Mouse (Mus musculus) testis, postnatal 10 days (tissue): ENCODE results near the gene Ripply3.

Source experiments
- DNase-seq: peaks from one replicate; pipeline ENCODE4 v3.0.0; 2021; ENCODE audit warnings: low spot score

Ripply3 gene

DNA sequence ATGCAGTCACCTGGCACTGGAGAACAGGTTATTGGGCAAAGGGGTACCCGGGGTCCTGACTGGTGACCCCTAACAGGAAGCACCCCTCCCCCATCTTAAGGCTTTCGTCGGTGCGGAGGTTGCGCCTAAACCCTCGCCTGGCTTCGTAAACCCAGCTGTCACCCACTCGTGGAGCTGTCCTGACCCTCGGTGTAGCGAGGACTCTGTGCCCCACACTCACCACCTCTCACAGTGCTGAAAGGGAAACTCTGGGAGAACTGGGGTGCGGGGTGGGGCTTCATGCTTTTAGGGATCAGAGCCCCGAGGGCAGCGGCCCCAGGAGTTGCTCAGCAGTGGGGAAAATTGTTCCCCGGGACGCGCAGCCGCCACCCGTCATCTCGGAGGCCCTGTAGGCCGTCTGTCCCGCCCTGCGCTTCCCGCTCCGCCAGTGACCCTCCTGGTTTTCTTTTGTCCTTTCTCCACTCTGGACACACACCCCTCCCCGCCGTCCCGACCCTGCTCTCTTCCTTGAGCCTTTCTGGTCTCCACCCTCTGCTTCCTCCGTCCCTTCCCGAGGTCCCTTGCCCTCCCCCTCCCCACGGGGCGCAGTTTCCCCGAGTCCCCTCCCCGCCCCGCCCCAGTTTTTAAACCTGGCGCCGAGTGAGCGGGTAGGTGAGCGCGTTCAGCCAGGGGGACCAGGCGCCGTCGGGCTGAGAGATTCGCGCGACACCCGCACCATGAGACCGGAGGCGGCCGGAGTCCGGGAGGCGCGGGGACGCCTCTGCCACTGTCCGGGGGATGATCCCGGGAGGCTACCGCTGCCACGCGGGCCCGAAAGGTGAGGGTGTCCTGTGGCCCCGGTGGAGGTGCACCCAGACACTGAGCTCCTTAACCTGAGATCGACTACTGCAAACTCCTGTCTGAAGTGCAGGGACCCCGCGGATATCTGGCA lies at the start of gene Ripply3:
Ripply3 (plus strand) TSS at position 640 of the 931 bp plus-strand sequence.
- peak; percentile 56 for DNase-seq

DNA sequence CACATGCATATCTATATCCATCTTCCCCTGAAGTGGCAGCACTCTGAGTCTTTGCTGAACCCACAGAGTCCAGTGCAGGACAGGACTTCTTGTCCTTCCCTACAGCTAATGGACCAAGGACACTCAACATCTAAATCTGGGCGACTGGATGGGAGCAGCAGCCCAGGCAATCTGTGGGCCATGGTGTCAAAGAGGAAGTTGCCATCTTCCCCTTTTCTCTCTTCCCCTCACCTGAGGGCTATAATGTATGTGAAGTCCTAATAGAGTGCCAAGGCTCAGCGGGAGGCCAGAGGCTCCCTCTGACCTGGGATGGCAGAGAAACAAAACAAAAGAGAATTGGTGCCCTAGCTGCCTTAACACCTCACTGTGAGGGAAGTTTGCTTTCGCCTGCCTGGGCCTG lies 44.2 kb upstream of the Ripply3 start:
- DNase-seq: no peak

- no peak for DNase-seq
These were observed 40.4 kb upstream of the Ripply3 start for GRCm38 (mm10) chr16:94287826-94288225.

DNA sequence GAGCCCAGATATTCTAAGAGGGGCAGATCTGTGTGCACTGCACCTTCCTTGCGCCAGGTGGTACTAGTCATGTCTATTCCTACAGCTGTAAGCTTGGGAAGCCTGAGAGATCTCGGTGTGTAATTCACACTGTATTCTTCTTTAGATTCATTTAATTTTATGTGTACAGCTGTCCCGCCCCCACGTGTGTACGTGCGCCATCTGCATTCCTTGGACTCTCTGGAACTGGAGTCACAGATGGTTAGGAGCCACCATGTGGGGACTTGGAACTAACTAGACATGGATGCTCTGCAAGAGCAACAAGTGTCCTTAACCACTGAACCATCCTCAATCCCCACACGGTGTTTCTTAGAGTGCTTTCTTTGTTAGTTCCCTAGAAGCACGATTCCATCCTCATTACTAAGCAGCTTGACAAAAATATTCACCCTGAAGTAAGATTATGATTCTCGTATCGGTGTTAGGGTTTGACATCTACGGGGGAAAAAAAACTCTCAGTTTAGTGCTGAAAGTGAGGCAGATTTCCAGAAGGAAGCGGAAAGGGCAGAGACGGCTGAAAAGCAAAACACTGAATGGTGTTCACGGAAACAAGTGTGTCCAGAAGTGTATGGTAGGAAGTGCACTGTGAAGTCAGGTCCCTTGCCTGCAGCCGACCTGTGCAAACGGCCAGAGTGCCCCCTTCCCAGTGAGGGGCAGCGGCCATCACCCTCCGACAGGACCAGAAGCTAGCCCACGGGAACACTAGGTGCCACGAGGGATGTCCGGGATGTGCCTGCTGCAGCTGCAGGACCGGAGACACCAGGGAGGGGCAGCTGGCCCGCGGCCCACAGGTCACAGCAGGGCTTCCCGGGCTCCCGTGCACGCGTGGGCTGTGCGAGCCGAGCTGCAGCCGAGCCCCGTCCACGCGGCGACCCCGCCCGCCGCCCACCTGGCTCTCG lies 38.8 kb upstream of the Ripply3 start:
- DNase-seq: peak; percentile 67

DNA sequence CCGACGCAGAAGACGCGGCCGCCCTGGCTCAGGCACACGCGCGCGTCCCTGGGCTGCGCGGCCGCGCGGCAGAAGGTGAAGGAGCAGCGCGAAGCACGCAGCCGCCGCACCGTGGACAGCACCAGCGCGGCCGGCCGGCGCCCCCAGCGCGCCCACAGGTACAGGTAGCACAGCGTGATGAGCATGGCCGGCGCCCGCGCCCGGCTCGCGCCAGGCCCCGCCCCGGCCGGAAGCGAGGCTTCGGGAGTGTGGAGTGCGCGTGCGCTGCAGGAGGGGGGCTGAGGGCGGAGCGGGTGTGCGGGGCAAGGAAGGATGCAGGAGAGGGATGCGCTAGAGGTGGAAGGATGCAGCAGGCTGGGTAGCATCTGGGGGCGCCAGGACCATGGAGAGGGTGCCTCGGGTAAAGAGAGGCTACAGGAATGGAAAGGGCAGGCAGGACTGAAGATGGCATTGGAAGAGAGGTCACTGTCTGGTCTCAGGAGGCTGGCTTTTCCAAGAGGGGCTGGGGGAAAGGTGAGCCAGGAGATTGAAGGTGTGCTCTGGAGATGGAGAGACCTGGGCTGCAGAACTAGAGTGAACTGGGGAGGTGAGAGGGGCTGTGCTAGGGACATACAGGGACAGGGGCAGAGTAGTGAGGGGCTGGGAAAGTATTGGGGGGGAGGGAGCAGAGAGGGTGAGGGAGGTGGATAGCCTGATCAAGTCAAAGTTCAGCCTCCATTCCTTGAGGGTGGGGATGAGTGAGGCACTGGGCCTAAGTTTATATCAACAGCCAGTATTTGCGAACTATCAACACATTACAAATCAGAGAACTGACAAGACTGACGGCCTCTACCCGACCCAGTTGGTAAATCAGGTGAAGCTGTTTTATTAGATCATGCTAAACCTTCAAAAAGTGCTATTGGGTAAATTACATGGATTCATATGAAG lies 37.9 kb upstream of the Ripply3 start:
- peak; percentile 86 for DNase-seq

- DNase-seq: no peak
These were observed 37.1 kb upstream of the Ripply3 start for GRCm38 (mm10) chr16:94291141-94291540.

- no peak for DNase-seq
These were observed 30.1 kb upstream of the Ripply3 start for GRCm38 (mm10) chr16:94298081-94298480.

GRCm38 (mm10) chr16:94299210-94299609 lies 29.0 kb upstream of the Ripply3 start:
- no peak for DNase-seq

GRCm38 (mm10) chr16:94301194-94301593 lies 27.0 kb upstream of the Ripply3 start:
- DNase-seq: no peak

DNA sequence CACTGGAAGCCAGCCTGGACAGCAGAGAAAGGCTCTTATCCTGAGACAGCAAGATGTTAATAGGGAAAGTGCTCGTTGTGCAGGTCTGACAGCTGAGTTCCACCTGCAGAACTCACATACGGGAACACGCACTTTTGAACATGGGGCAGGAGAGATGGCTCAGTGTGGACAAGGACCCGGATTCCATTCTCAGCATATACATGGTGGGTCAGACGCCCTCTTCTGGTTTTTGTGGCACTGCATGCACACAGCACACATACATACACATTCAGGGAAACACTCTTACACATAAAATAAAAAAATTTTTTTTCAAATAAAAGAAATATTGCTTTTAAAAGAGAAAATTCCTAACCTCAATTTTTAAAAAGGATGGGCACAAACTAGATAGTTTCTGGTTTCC lies 26.5 kb upstream of the Ripply3 start:
- DNase-seq: no peak

DNA sequence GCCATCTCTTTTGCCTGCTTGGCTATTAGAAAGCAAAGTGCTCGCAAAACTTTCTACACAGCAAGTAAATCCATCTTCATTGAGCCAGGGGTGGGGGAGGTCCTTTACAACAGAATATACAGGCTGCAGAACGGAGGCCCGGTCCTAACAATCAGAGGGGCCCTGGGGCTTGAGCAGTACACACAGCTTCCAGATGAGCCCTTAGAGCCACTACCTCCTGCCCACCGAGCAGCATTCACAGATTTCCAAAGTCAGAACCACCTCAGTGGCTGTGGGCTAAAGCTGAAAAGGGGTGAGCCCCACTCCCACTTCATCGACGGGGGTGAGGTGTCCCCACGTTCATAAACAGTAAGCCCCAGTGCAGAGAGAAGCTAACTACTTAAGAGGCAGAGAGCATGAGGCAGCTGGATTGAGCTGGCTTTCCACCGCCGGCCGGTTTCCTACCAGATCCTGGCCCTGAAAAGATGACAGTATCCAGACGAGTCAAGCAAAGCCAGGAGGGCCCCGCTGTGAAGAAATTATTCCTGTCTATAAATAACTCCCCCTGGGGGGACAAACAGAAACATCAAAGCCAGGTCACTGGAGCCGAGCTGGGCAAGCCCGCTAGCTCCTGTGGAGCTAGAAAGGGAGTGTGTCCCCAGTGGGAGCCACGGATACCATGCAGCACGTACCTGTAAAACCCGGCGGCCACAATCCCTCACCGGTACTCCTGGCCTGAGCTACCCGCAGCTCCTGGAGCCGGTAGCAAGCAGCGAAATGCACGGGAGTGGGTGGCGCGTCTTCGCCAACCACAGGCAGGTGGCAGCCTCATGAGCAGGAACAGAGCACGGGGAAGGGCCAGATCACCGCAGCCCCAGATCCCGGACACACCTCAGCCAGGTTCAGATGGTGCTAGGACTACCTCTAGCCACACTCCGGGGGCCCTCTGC lies 25.7 kb upstream of the Ripply3 start:
- DNase-seq: no peak

DNA sequence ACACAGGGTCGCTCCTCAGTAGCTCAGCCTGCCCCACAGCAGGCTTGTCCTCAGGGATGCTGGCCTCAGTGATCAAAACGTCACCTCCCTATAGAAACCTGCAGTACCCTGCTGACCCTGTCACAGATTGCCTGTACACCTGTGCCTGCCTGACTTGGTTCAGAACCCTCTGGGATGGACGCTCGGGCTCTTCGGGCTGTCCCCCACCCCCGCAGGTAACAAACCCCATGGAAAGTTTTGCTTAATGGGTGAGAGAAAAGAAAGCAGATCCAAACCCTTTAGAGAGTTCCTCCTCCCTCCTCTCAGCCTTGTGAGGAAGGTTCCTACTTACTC lies 25.1 kb upstream of the Ripply3 start:
- DNase-seq: no peak

DNA sequence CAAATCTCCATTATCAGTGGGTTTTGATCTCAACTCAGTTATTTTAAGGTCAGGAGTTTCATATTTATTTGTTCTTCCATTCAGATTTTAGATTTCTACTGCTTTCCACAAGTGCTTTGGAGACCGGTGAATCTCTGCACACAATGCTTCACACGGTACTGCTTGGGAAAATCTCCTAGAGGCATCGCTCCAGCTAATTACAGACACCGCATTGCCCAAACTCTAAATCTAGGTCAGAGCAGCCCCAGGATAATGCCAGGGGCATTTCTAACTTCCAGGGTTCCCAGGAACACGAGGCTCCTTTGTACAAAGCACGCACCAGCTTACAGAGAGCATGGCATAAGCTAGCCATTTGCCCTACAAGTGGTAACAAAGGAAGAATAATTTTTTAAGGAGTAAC lies 20.7 kb upstream of the Ripply3 start:
- DNase-seq: no peak

- DNase-seq: no peak
These were observed 20.3 kb upstream of the Ripply3 start for GRCm38 (mm10) chr16:94307942-94308341.

- no peak for DNase-seq
These were observed 19.2 kb upstream of the Ripply3 start for GRCm38 (mm10) chr16:94309025-94309424.

GRCm38 (mm10) chr16:94311416-94311815 lies 16.8 kb upstream of the Ripply3 start:
- no peak for DNase-seq

DNA sequence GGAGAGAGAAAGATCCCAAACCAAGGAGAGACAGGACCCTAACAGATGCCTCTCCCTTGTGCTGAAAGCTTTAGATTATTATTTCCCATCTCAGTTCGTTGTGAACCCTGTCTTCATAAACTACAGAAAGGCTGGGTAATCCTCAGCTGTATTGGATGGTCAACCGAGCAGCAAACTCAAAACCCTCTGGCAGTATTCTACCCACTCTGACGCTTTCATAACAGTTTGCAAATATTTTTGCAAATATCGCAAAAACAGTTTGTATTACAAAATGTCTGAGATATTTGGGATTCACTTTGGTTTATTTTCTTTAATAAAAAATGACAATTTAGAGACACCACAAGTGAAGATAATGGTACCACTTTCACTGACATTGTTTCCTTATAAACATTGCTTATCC lies 16.3 kb upstream of the Ripply3 start:
- DNase-seq: no peak

GRCm38 (mm10) chr16:94312663-94313228 lies 15.5 kb upstream of the Ripply3 start:
- DNase-seq: peak; percentile 83

GRCm38 (mm10) chr16:94313229-94314030 lies 14.8 kb upstream of the Ripply3 start, which contains the start of gene Hlcs:
Hlcs (minus strand) TSS chr16:94313571.
- DNase-seq: peak; percentile 99
